Mouse (Mus musculus) spleen, adult 2 months (tissue): Measurements from ENCODE around the gene Itga11.

ENCODE experiments used
- CTCF ChIP-seq: fragments of 200-500 bp; IDR thresholded peaks from 2 replicates; pipeline ENCODE4 v1.5.1; 2011; ENCODE audit warnings: mild to moderate bottlenecking, inconsistent platforms; ENCODE audit not compliant: insufficient read depth, insufficient read length, insufficient replicate concordance; ENCODE audit errors: extremely low read depth
- POLR2A ChIP-seq: fragments of 200-500 bp; IDR thresholded peaks from 2 replicates; pipeline ENCODE4 v1.6.1; 2011; ENCODE audit warnings: low read depth, low read length, inconsistent platforms

GRCm38 (mm10) chr9:62784233-62784632, 106.6 kb downstream of the Itga11 start:
- TF ChIP-seq CTCF (no peak), POLR2A (no peak)
